Mouse (Mus musculus): Measurements from ENCODE around the gene Pnldc1. TPM values are rescaled to one million over a fixed set of nuclear protein-coding genes. Genes with fewer than 3 reads are reported as not detected.

Gene Pnldc1
- polyA plus RNA-seq, 1 experiment from 2014 or later = 2.9 TPM

DNA sequence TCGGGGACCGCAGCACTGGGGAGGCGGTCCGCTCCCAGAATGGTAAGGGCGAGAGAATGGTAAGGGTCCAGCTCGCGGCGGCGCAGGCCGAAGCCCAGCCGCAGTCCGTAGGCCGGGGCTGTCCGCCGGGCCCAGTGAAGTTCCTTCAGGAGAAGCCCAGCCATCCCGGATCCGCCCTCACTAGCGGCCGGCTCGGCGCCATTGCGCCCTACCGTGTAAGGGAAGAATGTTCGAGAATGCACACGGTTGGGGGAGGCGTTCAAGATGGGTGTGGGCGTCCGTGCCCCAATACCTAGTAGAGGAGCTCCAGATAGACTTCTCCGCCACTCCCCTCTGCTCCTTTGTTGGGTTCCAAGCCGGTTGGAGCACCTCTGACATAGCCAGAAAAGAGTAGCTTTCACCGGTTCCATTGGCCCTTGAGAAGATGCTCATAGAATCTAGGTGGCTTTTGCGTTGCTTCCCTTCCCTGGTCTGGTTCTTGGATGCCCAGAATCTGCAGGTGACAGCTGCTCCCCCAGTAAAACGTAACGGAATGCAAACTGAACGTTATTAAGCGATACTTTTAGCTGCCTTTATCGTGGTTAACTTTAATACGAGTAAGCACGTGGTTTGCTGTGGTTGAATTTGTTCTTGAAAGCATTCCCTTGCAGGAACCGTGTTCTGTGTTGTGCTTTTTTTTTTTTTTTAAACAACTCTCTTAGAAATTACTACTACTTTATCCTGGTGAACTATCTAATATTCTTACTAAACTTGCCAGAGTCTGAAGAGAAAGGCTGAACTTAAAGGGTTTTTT, 6.8 kb upstream of the Pnldc1 start:
- under 1% methylated on average over 40 of the region's 40 CpGs for WGBS
- H3K36me3 ChIP-seq (ENCODE audit: control insufficient read depth, insufficient read depth, low read length) = peaks cover 16% of the 10 kb centered on the region
- DNase-seq (ENCODE audit: low spot score) (no peak), ATAC-seq (ENCODE audit: insufficient read depth, low FRiP score, low TSS enrichment) (peak; percentile 61)
- H3K9me3 ChIP-seq (ENCODE audit: control insufficient read depth, low read length) = no peaks in the 10 kb centered on the region
- H3K27ac ChIP-seq (ENCODE audit: low read depth, low read length) = peak overlapping the region; percentile 85
- H3K4me3 ChIP-seq (ENCODE audit: low read depth, low read length) = peak overlapping the region; percentile 92
- H3K27me3 ChIP-seq (ENCODE audit: control insufficient read depth, insufficient read depth, low read length) = no peaks in the 10 kb centered on the region
- H3K4me2 ChIP-seq (ENCODE audit: low read depth) = peak overlapping the region; percentile 49
- H3K4me1 ChIP-seq (ENCODE audit: control insufficient read depth, insufficient read depth, low read length) = no peaks in the 10 kb centered on the region; the same call in 1 of the 2 replicates
- peak overlapping the region; percentile 97 for H3K9ac ChIP-seq (ENCODE audit: low read length)

DNA sequence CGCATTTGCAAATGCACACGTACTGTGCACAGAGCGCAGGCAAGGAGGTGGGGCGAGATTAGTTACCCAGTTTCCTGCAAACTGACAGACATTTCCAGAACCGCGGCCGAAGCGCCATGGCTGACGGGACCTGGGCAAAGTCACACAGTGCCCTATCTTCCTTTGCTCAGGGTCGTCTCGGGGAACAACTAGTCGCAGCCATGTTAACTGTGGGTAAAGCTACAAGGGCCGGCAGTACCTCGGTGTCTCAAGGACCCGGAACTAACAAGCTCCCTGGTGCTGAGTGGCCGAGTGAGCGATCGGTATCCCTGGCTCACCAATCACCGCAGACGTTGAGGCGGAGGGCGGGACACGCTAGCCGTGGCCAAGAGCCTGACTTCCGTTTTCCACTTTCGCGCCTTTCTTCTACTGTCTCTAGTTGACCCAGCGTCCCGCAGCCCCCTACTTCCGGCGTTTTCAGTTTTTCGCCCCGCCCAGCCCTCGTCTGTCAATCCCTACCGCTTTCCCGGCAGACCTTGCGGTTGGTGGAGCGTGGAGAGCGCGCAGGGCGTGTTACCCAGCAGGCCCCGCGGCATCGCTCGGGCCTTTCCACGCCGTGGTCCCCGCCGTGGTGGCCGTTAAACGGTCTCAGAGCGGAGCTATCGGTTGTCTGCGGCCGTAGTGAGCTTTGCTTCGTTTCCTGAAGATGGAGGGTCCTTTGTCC, 6.0 kb upstream of the Pnldc1 start, which contains the start of gene Mrpl18:
TSS of gene Mrpl18 (minus strand) at position 465 of the 703 bp plus-strand sequence.
- Histone ChIP-seq H3K36me3 (ENCODE audit: control insufficient read depth, insufficient read depth, low read length) (peaks cover 13% of the 10 kb centered on the region), H3K4me2 (ENCODE audit: low read depth) (peak within 1 kb of the TSS; percentile 86), H3K9ac (ENCODE audit: low read length) (peak within 1 kb of the TSS; percentile 97), H3K9me3 (ENCODE audit: control insufficient read depth, low read length) (no peaks in the 10 kb centered on the region), H3K4me1 (ENCODE audit: control insufficient read depth, insufficient read depth, low read length) (no peaks in the 10 kb centered on the region; the same call in 1 of the 2 replicates), H3K27ac (ENCODE audit: low read depth, low read length) (peak within 1 kb of the TSS; percentile 85), H3K4me3 (ENCODE audit: low read depth, low read length) (peak within 1 kb of the TSS; percentile 92), H3K27me3 (ENCODE audit: control insufficient read depth, insufficient read depth, low read length) (no peaks in the 10 kb centered on the region)
- DNase-seq (ENCODE audit: low spot score) (peak; percentile 99), ATAC-seq (ENCODE audit: insufficient read depth, low FRiP score, low TSS enrichment) (peak; percentile 99)
- WGBS = under 1% methylated on average over 56 of the region's 56 CpGs

DNA sequence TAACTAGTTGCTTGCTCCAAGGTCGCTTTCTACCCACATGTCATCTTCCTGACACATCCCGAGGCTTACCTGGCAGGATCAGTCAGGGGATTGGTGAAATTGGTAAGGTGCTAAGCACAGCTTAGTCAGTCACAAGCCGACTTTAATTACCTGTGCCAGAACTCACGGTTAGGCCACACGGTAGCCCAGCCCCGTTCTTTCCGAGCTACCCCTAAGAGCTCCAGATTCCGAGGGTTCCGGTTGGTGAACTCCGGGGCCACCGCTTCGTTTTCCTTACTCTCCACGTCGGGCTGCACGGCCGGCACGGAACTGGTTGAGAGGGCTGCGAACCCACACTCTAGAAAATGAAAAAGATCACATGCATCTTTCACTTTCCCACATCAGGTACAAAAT, 5.5 kb upstream of the Pnldc1 start, which contains the start of gene Tcp1:
TSS of gene Tcp1 (plus strand) at position 214 of the 393 bp plus-strand sequence.
- ATAC-seq (ENCODE audit: insufficient read depth, low FRiP score, low TSS enrichment) = peak; percentile 38; the same call in 1 of the 2 replicates
- Histone ChIP-seq H3K9ac (ENCODE audit: low read length) (peak within 1 kb of the TSS; percentile 97), H3K4me1 (ENCODE audit: control insufficient read depth, insufficient read depth, low read length) (no peaks in the 10 kb centered on the region; the same call in 1 of the 2 replicates), H3K9me3 (ENCODE audit: control insufficient read depth, low read length) (no peaks in the 10 kb centered on the region), H3K27ac (ENCODE audit: low read depth, low read length) (peak within 1 kb of the TSS; percentile 85), H3K27me3 (ENCODE audit: control insufficient read depth, insufficient read depth, low read length) (no peaks in the 10 kb centered on the region), H3K4me3 (ENCODE audit: low read depth, low read length) (peak within 1 kb of the TSS; percentile 92), H3K36me3 (ENCODE audit: control insufficient read depth, insufficient read depth, low read length) (peaks cover 13% of the 10 kb centered on the region), H3K4me2 (ENCODE audit: low read depth) (peak within 1 kb of the TSS; percentile 86)
- WGBS = 1% methylated on average over 18 of the region's 18 CpGs
- DNase-seq (ENCODE audit: low spot score) = no peak

GRCm38 (mm10) chr17:12910391-12910790, 361 bp upstream of the Pnldc1 start:
- H3K4me2 ChIP-seq (ENCODE audit: low read depth) = no peak overlapping the region
- WGBS = 90% methylated on average over 8 of the region's 8 CpGs
- H3K9me3 ChIP-seq (ENCODE audit: control insufficient read depth, low read length) = no peaks in the 10 kb centered on the region
- DNase-seq (ENCODE audit: low spot score) = no peak
- H3K27me3 ChIP-seq (ENCODE audit: control insufficient read depth, insufficient read depth, low read length) = no peaks in the 10 kb centered on the region
- H3K27ac ChIP-seq (ENCODE audit: low read depth, low read length) = no peak overlapping the region
- no peak overlapping the region for H3K4me3 ChIP-seq (ENCODE audit: low read depth, low read length)
- no peaks in the 10 kb centered on the region; the same call in 1 of the 2 replicates for H3K4me1 ChIP-seq (ENCODE audit: control insufficient read depth, insufficient read depth, low read length)
- ATAC-seq (ENCODE audit: insufficient read depth, low FRiP score, low TSS enrichment) = no peak
- peaks cover 7% of the 10 kb centered on the region for H3K36me3 ChIP-seq (ENCODE audit: control insufficient read depth, insufficient read depth, low read length)
- no peak overlapping the region for H3K9ac ChIP-seq (ENCODE audit: low read length)

- H3K36me3 ChIP-seq (ENCODE audit: control insufficient read depth, insufficient read depth, low read length) = no peaks in the 10 kb centered on the region
- 89% methylated on average over 9 of the region's 9 CpGs for WGBS
- no peak for DNase-seq (ENCODE audit: low spot score)
Measured at GRCm38 (mm10) chr17:12906436-12906835, 3.6 kb downstream of the Pnldc1 start.

GRCm38 (mm10) chr17:12905810-12906209, 4.2 kb downstream of the Pnldc1 start:
- DNase-seq (ENCODE audit: low spot score) (no peak), ATAC-seq (ENCODE audit: insufficient read depth, low FRiP score, low TSS enrichment) (no peak)
- WGBS = 78% methylated on average over 4 of the region's 4 CpGs
- no peaks in the 10 kb centered on the region for H3K36me3 ChIP-seq (ENCODE audit: control insufficient read depth, insufficient read depth, low read length)
- H3K4me3 ChIP-seq (ENCODE audit: low read depth, low read length) = no peak overlapping the region
- no peaks in the 10 kb centered on the region for H3K27me3 ChIP-seq (ENCODE audit: control insufficient read depth, insufficient read depth, low read length)
- no peak overlapping the region for H3K9ac ChIP-seq (ENCODE audit: low read length)
- H3K9me3 ChIP-seq (ENCODE audit: control insufficient read depth, low read length) = no peaks in the 10 kb centered on the region
- H3K27ac ChIP-seq (ENCODE audit: low read depth, low read length) = no peak overlapping the region
- no peaks in the 10 kb centered on the region for H3K4me1 ChIP-seq (ENCODE audit: control insufficient read depth, insufficient read depth, low read length)
- no peak overlapping the region for H3K4me2 ChIP-seq (ENCODE audit: low read depth)

More at GRCm38 (mm10) chr17:12906436-12906835, 3.6 kb downstream of the Pnldc1 start:
- no peaks in the 10 kb centered on the region for H3K4me1 ChIP-seq (ENCODE audit: control insufficient read depth, insufficient read depth, low read length)
- no peak for ATAC-seq (ENCODE audit: insufficient read depth, low FRiP score, low TSS enrichment)
- no peak overlapping the region for H3K27ac ChIP-seq (ENCODE audit: low read depth, low read length)
- H3K27me3 ChIP-seq (ENCODE audit: control insufficient read depth, insufficient read depth, low read length) = no peaks in the 10 kb centered on the region
- H3K9me3 ChIP-seq (ENCODE audit: control insufficient read depth, low read length) = no peaks in the 10 kb centered on the region
- no peak overlapping the region for H3K9ac ChIP-seq (ENCODE audit: low read length)
- no peak overlapping the region for H3K4me3 ChIP-seq (ENCODE audit: low read depth, low read length)
- no peak overlapping the region for H3K4me2 ChIP-seq (ENCODE audit: low read depth)

GRCm38 (mm10) chr17:12904349-12904748, 5.7 kb downstream of the Pnldc1 start:
- Histone ChIP-seq H3K4me3 (ENCODE audit: low read depth, low read length) (no peak overlapping the region), H3K4me2 (ENCODE audit: low read depth) (no peak overlapping the region), H3K4me1 (ENCODE audit: control insufficient read depth, insufficient read depth, low read length) (no peaks in the 10 kb centered on the region), H3K36me3 (ENCODE audit: control insufficient read depth, insufficient read depth, low read length) (no peaks in the 10 kb centered on the region), H3K27me3 (ENCODE audit: control insufficient read depth, insufficient read depth, low read length) (no peaks in the 10 kb centered on the region), H3K27ac (ENCODE audit: low read depth, low read length) (no peak overlapping the region), H3K9ac (ENCODE audit: low read length) (no peak overlapping the region), H3K9me3 (ENCODE audit: control insufficient read depth, low read length) (no peaks in the 10 kb centered on the region)
- WGBS = 91% methylated on average over 1 of the region's 1 CpGs
- no peak for DNase-seq (ENCODE audit: low spot score)
- no peak for ATAC-seq (ENCODE audit: insufficient read depth, low FRiP score, low TSS enrichment)

GRCm38 (mm10) chr17:12903372-12904333, 6.4 kb downstream of the Pnldc1 start:
- Histone ChIP-seq H3K36me3 (ENCODE audit: control insufficient read depth, insufficient read depth, low read length) (no peaks in the 10 kb centered on the region), H3K27ac (ENCODE audit: low read depth, low read length) (no peak overlapping the region), H3K9ac (ENCODE audit: low read length) (no peak overlapping the region), H3K27me3 (ENCODE audit: control insufficient read depth, insufficient read depth, low read length) (no peaks in the 10 kb centered on the region), H3K4me1 (ENCODE audit: control insufficient read depth, insufficient read depth, low read length) (no peaks in the 10 kb centered on the region), H3K4me3 (ENCODE audit: low read depth, low read length) (no peak overlapping the region), H3K9me3 (ENCODE audit: control insufficient read depth, low read length) (no peaks in the 10 kb centered on the region), H3K4me2 (ENCODE audit: low read depth) (no peak overlapping the region)
- 50% methylated on average over 11 of the region's 12 CpGs for WGBS
- no peak for DNase-seq (ENCODE audit: low spot score)
- no peak; the same call in 1 of the 2 replicates for ATAC-seq (ENCODE audit: insufficient read depth, low FRiP score, low TSS enrichment)

Data from neural tube, embryonic 11.5 days (tissue).